Mouse (Mus musculus) thymus, postnatal 25 days (tissue): ENCODE measurements around the gene Psmb4.
"Not testable (repeated sequence)": the region's sequence is repeated elsewhere in the genome, so short reads cannot be mapped to it uniquely, and the experiment has no call there.

Experiments
- DNase-seq: peaks from one replicate; pipeline ENCODE4 v3.0.0; 2022

The Psmb4 gene

DNA sequence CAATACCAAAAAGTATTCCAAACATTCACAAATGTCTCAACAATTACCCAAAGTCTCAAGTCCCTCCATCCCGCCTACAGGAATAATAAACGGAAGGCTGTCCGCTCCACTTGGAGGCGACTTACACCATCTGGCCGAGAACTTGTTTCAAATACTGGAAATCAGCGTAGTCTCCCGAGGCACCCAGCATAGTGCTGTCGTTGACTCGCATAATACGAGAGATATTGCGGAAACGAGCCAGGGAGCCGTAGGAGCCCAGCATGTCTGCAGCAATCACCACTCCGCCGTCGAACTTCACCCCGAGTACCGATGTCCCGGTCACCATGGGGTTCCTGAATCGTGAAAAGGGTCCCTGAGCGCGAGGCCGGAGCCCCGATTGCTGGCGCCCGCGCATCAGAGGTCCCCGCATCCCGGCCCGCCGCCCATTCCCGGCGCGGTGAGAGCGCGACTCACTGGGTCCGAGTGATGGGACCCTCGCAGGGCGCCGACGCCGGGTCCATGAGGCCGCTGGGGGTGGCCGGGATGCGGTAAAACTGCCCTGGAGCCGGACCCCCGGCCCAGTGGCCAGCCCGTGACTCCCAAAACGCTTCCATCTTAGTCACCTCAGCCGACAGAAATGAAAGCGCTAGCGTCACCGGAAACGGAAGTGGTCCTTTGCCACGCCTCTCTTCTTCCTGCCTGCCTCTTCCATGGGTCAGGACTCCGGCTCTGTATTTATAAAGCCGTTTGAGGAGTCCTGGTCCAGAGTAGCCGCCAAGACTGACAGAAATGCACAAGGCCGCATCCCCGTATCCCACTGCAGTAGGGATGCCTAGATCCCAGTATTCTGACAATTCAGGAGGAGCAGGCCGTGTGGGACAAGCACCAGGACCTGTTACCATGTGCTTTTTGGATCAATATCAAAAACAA is at the start of gene Psmb4:
TSS of gene Psmb4 (minus strand) at position 646 of the 909 bp plus-strand sequence.
- peak; percentile 82 for DNase-seq

- not testable (repeated sequence) for DNase-seq
Measured at GRCm38 (mm10) chr3:94936147-94936546, 49.4 kb upstream of the Psmb4 start.

GRCm38 (mm10) chr3:94935332-94935731 is 48.6 kb upstream of the Psmb4 start:
- not testable (repeated sequence) for DNase-seq

DNA sequence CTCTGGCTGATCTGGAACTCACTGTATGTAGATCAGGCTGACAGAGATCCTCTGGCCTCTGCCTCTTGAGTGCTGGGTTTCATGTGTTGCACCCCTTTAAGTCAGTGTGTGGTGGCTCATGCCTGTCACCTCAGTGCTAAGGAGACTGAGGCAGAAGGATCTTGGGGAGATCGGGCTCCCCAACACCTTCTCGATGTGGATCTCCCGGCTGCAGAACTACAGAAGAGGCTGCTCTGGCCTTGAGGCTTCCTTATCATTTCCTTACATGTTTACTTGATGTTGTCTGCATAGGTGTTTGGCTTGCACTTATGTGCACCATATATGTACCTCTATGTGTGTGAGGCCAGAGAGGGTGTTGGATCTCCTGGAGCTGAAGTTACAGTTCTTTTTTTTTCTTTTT is 47.8 kb upstream of the Psmb4 start:
- DNase-seq, result not testable (repeated sequence)

DNA sequence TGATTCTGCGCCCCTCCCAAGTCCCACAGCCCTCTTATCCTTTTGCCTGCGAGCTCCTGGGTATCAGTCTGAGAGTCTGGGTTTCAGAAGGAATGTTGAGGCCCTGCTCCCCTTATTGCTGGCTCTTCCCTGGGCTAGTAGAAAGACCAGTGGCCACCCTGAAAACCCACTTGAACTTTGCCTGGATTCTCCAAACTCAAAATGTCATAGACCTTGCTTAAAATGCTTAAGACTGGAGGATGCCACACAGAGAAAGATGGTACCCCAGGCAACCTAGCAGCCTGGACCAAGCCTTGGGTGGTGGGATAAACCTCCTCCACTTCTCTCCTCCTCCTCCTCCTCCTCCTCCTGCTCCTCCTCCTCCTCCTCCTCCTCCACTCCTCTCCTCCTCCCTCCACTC is 46.8 kb upstream of the Psmb4 start:
- DNase-seq, result not testable (repeated sequence)

- no peak for DNase-seq
Measured at GRCm38 (mm10) chr3:94932809-94933564, 46.2 kb upstream of the Psmb4 start, which contains the start of gene Selenbp1. Gene Selenbp1 (plus strand): TSS chr3:94933056.

- not testable (repeated sequence) for DNase-seq
Measured at GRCm38 (mm10) chr3:94932279-94932678, 45.5 kb upstream of the Psmb4 start.

DNA sequence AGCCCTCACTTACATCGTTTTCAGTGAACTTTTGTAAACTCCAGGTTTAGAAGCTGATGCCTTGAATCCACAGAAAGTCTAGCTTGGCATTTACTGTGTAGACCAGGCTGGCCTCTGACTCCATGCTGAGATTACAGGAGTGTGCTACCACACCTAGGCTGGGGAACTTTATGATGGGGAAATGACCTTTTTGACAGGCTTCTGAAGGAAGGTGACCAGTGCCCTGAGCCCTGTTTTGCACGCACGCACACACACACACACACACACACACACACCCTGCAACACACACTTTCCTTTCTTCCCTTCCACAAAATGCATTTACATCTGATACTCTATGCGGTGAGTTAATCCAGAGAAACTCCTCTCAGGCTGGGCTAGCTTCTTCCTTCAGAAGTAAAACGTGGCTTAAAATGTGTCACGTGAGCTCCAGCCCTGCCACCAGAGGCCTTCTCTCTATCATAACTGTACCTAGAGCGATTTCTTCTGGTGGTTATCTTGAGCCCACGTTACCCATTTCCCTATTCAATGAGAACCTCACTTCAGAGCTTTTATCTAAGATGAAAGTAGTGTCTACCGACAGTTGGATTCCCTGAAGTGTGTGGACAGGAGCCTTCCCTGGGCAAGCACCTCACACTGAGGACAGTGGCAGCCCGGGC is 44.8 kb upstream of the Psmb4 start:
- not testable (repeated sequence) for DNase-seq

DNA sequence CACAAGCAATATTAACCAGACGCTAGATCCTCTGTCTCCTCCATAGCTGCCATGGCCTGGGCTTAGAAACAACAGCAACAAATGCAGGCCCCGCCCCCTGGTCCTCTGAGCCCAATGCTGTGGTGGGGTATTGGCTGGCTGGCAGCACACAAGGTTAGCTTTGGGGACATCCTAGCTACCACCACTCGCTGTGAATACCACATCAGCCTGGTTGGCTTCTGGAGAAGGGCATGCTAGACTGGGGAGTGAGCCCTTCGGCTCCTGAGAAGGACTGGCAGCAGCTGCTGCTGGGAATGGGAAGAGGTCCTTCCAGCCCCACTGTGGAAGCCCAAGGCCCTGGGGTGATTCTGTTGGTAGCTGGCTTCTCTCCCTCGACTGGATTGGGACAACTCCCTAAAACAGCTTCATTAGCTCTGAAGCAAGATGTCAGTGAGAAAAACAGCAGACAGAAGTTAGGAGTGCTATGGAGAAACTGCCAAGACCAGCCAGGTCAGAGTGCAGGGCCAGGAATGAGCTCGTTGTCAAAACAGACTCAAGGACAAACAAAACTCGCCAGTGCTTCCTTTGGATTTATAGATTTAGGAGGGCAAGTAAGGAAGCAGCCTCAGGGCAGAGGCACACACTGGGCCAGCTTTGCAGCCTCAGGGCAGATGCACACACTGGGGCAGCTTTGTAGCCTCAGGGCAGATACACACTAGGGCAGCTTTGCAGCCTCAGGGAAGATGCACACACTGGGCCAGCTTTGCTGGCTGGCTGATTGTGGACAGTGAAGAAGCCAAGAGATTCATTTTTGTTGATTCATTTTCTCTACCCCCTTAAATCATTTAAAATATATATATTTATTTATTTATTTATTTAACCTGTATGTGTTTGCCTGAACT is 43.9 kb upstream of the Psmb4 start:
- DNase-seq, result not testable (repeated sequence)

DNA sequence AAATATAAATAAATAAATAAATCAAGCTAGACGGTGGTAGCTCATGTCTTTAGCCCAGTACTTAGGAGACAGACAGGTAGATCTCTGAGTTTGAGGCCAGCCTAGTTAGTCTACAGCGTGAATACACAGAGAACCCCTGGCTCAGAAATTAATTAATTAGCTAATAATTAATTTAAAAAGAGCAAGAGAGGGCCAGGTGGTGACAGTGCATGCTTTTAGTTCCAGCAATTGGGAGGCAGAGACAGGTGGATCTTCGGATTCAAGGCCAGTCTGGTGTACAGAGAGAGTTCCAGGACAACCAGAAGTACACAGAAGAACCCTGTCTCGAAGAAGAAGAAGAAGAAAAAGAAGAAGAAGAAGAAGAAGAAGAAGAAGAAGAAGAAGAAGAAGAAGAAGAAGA is 42.2 kb upstream of the Psmb4 start:
- DNase-seq, result not testable (repeated sequence)

DNA sequence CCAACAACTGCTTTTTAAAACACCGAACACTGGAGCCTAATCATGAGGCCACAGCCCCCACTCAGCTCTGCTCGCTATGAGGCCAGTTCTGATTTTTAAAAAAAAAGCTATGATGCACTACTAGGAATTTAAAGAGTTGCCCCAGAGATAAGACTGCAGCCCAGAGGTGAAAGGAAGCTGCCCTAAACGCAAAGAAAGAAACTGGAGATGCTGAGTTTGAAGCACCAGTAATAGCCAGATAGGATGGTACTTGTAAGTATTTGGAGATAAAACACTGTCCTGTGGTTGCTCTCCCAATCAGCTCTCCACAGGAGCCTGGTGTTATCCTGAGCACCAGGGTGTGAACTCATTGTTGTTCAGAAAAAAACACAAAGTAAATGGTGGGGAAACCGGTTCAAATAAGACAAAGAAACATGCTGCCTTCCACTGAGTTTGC is 39.6 kb upstream of the Psmb4 start:
- not testable (repeated sequence) for DNase-seq

DNA sequence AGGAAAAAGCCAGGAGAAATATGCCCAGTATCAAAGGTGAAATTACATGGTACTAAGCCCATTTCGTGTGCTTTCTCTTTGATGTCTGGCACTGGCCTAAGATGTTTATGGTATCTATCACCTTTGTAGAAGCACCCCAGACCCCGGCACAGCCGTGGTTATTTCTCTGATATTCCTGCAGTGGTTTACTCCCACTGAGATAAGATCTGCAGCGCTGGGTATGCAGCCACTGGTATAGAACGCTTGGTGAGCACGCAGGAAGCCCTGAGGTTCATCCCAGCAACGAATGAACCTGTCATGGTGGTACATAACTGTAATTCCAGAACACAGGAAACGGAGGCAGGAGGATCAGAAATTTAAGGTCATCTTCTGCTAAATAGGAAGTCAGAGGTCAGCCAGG is 37.9 kb upstream of the Psmb4 start:
- DNase-seq, result no peak

DNA sequence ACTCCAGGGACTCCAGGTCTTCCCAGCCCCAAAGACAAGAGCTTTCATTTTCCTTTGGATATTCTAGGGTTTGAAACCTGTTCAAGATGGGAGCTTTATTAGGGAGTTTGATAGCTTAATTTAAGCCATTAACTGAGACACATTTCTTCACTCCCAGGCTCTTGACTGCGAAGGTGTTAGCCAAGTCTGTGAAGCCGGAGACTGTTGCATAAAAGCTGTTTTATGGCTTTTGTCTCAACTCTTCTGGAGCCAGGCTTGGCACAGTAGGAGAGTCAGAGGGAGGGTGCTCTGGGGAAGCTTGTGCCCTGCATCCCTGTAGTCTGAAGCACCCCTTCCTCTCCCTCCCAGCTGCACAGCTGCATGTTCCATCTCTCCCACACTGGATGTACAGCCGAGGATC is 35.6 kb upstream of the Psmb4 start:
- DNase-seq, result no peak

DNA sequence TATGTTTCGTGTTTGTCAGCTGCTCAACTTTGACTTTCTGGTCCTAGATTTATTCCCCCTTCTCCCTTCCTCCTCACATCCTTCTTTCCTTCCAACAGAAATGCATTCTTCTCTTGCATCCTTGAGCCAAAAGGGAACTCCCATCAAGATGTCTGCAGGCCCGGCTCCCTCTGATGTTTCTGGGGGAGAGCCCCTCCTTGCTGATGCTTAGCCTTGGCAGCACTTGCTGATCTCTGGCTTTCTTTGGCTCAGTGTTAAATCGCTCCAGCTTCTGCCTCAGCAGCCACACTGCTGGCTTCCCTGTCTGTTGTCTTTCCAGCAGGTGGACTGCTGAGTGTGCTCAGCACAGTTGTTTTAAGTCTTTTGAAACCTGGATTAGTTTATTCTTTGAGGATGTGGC is 34.3 kb upstream of the Psmb4 start:
- DNase-seq, result no peak

DNA sequence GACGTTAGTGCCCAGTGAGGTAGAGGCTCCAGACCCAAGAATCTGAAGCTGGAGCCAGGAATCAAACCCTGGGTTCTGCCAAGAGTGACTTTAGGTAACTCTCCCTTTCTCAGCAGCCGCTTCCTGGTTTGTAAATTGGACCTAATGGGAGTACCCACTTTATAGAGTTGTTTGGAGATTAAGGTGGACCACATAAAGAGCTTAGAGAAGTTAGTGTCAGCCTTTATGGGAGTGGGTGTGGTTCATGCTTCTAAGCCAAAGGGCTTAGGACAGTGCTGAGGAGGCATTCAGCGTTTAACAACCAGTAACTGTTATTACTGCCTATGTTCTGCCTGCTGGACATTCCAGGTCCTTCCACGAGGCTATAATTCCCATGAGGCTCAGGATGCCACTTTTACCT is 32.1 kb upstream of the Psmb4 start:
- no peak for DNase-seq

DNA sequence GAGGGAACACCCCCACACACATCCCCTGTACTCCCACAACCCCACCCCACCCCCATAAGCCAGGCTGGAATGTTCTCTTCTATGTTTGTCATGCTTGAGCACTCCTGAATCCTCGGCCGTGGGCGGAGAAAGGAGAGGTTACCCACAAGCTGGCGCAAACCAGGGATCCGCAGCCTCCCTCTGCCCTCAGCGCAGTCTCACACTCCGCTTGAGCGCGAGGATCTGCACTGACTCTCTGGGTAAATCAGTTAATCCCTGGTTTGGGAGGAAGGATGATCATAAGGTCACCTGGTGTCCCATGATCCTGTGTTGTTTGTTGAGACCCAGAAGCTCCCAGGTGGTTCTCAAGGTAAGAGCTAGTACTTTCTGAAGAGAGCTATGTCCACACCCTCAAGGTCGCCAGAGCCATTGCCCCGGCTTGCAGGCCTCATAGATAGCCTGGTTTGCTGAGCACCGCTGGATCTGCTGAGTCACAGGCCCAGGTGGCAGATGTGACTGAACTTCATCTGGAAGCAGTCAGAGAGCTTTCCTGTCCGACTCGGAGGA is 31.1 kb upstream of the Psmb4 start:
- DNase-seq, result no peak

GRCm38 (mm10) chr3:94915903-94916741 is 29.4 kb upstream of the Psmb4 start:
- peak; percentile 29 for DNase-seq

DNA sequence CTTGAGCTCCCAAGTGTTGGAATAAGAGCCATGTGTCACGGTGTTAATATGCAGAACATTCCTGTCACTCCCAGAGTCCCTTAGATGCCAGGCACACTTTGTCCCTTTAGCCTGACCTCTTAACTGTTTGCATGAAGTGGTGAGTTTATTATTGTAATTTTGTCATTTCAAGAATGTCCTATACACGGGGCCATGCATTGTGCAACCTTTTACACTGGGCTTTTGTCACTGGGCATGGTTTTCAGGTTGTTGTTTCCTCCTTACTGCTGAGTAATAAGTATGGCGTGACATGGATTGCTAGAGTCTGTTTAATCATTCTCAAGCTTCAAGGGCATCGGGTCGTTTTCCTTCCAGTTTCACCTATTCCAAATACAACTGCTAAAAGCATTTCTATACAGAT is 27.0 kb upstream of the Psmb4 start:
- no peak for DNase-seq

- no peak for DNase-seq
Measured at GRCm38 (mm10) chr3:94911050-94911693, 24.4 kb upstream of the Psmb4 start.

GRCm38 (mm10) chr3:94906482-94906881 is 19.7 kb upstream of the Psmb4 start:
- DNase-seq, result no peak
